Mouse (Mus musculus) heart, embryonic 11.5 days (tissue): ENCODE results near the gene Ppig. TPM values are rescaled to one million over a fixed set of nuclear protein-coding genes. Genes with fewer than 3 reads are reported as not detected.

ENCODE experiments used
- ATAC-seq: fragments of 200-750 bp; cut with Nextera tagmentation; replicated peaks from 2 replicates; pipeline ENCODE4 v1.8.0; 2017; ENCODE audit warnings: moderate library complexity; ENCODE audit not compliant: insufficient number of reproducible peaks, low FRiP score, low TSS enrichment
- H3K27ac ChIP-seq: fragments of 300-500 bp; sonication (generic); 2 replicates; pipeline ENCODE4 v1.5.1; 2014; ENCODE audit warnings: mild to moderate bottlenecking, low read depth, low read length
- H3K27me3 ChIP-seq: fragments of 300-500 bp; sonication (generic); 2 replicates; pipeline ENCODE4 v1.6.1; 2014; ENCODE audit warnings: mild to moderate bottlenecking, low read length, mixed read lengths; ENCODE audit not compliant: control insufficient read depth, insufficient read depth
- H3K36me3 ChIP-seq: fragments of 300-500 bp; sonication (generic); 2 replicates; pipeline ENCODE4 v1.6.1; 2014; ENCODE audit warnings: mild to moderate bottlenecking, low read length, moderate library complexity, mixed read lengths; ENCODE audit not compliant: control insufficient read depth, insufficient read depth
- H3K4me1 ChIP-seq: fragments of 300-500 bp; sonication (generic); 2 replicates; pipeline ENCODE4 v1.6.1; 2014; ENCODE audit warnings: low read length; ENCODE audit not compliant: control insufficient read depth, insufficient read depth
- H3K4me2 ChIP-seq: fragments of 300-500 bp; sonication (generic); 2 replicates; pipeline ENCODE4 v1.6.1; 2014; ENCODE audit warnings: mild to moderate bottlenecking, moderate library complexity
- H3K4me3 ChIP-seq: fragments of 300-500 bp; sonication (generic); 2 replicates; pipeline ENCODE4 v1.5.1; 2014; ENCODE audit warnings: low read depth, low read length
- H3K9ac ChIP-seq: fragments of 300-500 bp; sonication (generic); 2 replicates; pipeline ENCODE4 v1.6.1; 2014; ENCODE audit warnings: mild to moderate bottlenecking, low read depth, low read length, moderate library complexity
- H3K9me3 ChIP-seq: fragments of 300-500 bp; sonication (generic); replicated peaks from 2 replicates; pipeline ENCODE4 v1.6.1; 2016; ENCODE audit warnings: low read length; ENCODE audit not compliant: control insufficient read depth
- WGBS: fragments of 180-500 bp; shearing (Covaris S2); extraction: QIAGEN DNeasy Blood & Tissue Kit; methylation state at CpG from one replicate; pipeline ENCODE4 v1.1.7; 2014; ENCODE audit not compliant: insufficient replicate concordance; 5-methylcytosine and 5-hydroxymethylcytosine counted together
- polyA plus RNA-seq: library from polyadenylated mRNA; unstranded; fragments of >200 nt; fragmentation: Nextera tagmentation; extraction: Ambion mirVana; gene quantifications from 2 replicates; pipeline ENCODE4 v1.2.1, GENCODE M21; 2014

Gene Ppig
- polyA plus RNA-seq, 1 experiment from 2014 or later, result 87.8 TPM

DNA sequence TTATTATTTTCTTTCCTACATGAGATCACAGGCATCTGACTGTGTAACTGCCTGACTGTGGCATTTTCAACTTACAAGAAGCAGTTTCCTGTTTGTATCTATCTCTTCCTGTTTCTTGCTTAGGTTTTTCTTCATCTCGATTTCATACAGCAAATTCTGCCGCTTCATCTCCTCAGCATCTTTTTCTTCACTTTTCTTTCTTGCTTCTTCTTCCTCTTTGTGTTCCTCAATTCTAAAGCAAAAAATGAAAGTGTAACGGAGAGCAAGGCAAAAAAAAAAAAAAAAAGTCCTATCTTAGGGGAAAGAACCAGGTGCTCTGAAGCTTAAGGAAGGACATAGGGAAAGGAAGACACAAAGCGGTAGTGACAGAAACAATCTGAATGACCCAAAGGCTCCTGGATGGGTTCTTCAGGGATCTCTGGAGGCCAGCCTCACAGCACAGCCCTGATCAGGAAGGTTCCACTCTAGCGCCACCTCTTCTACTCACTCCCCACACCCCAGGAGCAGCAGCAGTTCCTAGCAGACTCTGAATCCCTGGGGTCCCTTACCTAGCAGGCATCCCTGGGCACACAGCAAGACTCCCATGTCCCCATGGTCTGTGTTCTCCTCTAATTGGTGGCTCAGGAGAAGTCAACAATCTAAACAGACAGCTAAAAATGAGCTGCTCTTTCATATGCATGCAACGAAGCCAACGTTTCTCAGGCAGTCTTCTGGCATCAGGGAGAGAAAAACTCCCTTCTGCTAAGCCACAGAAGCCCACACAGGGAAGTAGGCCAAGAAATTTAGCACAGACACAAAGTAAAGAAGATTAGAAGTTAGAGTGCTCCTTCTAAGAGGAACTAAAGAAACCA is 55.9 kb downstream of the Ppig start:
- H3K27ac ChIP-seq, result no peak overlapping the region
- peaks cover 3% of the 10 kb centered on the region; the same call in 1 of the 2 replicates for H3K36me3 ChIP-seq
- no peaks in the 10 kb centered on the region for H3K4me1 ChIP-seq
- no peaks in the 10 kb centered on the region for H3K9me3 ChIP-seq
- H3K4me3 ChIP-seq, result no peak overlapping the region
- no peak overlapping the region for H3K4me2 ChIP-seq
- 68% methylated on average over 7 of the region's 7 CpGs for WGBS
- no peak overlapping the region for H3K9ac ChIP-seq
- ATAC-seq, result no peak
- no peaks in the 10 kb centered on the region for H3K27me3 ChIP-seq

GRCm38 (mm10) chr2:69778836-69779177 is 56.5 kb downstream of the Ppig start:
- 42% methylated on average over 5 of the region's 5 CpGs for WGBS
- Histone ChIP-seq H3K27ac (no peak overlapping the region), H3K9ac (no peak overlapping the region), H3K4me3 (no peak overlapping the region), H3K4me1 (no peaks in the 10 kb centered on the region), H3K9me3 (no peaks in the 10 kb centered on the region), H3K27me3 (no peaks in the 10 kb centered on the region), H3K36me3 (peaks cover 3% of the 10 kb centered on the region; the same call in 1 of the 2 replicates), H3K4me2 (no peak overlapping the region)
- ATAC-seq, result no peak

DNA sequence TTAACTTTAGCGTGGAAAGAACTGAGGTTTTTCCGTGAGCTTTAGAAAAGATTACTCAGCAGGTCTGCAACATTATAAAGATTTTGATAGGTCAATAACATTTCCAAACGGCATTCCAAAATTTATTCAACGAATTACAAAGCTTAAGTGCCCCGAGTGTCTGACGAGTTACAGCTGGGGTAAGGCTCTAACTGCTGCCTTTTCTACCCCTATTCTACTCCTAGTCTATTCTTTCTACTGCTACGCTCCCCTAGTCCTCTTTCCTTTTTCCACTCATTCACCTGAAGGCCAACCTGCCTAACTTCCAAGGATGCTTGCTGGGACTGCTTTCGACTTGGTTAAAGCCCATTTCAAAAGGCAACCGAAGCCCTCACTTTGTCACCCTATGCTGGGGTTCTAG is 66.6 kb downstream of the Ppig start:
- H3K9me3 ChIP-seq, result no peaks in the 10 kb centered on the region
- peak overlapping the region; percentile 71 for H3K4me2 ChIP-seq
- H3K4me1 ChIP-seq, result no peaks in the 10 kb centered on the region
- ATAC-seq, result no peak
- WGBS, result 27% methylated on average over 9 of the region's 9 CpGs
- 0 out of 2 replicates have a peak overlapping the region, but pooled peaks have one; percentile 10 for H3K27ac ChIP-seq
- H3K36me3 ChIP-seq, result peaks cover 4% of the 10 kb centered on the region; the same call in 1 of the 2 replicates
- peak overlapping the region; percentile 89 for H3K9ac ChIP-seq
- peak overlapping the region; percentile 78 for H3K4me3 ChIP-seq
- no peaks in the 10 kb centered on the region for H3K27me3 ChIP-seq

DNA sequence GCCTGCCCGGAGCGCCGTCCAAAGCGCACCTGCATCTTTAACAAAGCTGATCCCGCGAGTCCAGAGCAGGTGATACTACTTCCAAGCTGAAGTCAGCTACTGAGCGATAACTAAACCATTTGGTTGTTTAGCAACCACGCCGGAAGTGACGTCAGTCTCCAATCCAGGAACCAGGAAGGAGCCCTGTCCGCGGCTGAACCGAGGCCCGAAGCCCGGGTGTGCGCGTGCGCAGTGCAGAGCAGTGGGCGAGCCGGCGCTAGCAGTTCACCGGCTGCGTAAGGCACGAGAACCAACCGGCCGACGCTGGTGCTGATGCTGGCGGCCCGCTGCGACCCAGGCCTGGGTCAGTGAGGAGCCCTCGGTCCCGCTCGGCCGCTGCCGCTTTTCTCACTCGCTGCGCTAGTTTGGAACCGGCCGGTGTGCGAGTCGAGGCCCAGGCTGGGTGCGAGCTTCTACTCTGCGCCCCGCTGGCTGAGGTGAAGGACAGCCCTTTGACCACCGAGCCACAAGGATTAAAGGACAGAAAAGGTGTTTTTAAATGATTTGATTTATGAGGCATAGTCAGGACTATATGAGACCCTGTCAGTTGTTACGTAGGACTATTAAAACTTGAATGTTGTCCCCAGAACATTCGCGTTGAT is 67.2 kb downstream of the Ppig start, which contains the start of the genes Ccdc173 and Phospho2:
Ccdc173 (minus strand) TSS at position 147 of the 641 bp plus-strand sequence.
Phospho2 (plus strand) TSS at position 195 of the 641 bp plus-strand sequence.
- Histone ChIP-seq H3K36me3 (peaks cover 4% of the 10 kb centered on the region; the same call in 1 of the 2 replicates), H3K27ac (peak within 1 kb of the TSS; percentile 81), H3K9ac (peak within 1 kb of the TSS; percentile 89), H3K4me2 (peak within 1 kb of the TSS; percentile 71), H3K4me1 (no peaks in the 10 kb centered on the region), H3K9me3 (no peaks in the 10 kb centered on the region), H3K27me3 (no peaks in the 10 kb centered on the region), H3K4me3 (peak within 1 kb of the TSS; percentile 78)
- peak; percentile 95 for ATAC-seq
- WGBS, result 2% methylated on average over 48 of the region's 48 CpGs

DNA sequence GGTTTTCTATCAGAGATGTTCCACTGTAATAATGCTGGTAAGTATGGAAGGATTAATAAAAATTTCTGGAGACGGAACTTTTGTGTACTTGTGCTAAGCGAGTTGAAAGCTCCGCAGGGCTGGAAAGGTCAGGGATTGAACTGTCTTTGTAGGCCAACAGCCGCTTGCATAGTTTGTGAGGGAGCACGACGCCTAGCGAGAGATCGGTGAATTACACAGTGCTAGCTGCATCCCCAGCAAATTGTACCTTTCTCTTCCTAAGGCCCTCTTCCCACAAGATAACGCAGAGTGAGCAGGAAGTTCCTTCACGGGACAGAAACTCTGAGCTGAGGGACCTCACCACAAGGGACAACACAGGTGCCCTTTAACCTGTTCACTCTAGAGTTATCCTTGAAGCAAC is 67.9 kb downstream of the Ppig start:
- Histone ChIP-seq H3K4me3 (peak overlapping the region; percentile 78), H3K9me3 (no peaks in the 10 kb centered on the region), H3K27ac (no peak overlapping the region), H3K4me1 (no peaks in the 10 kb centered on the region), H3K4me2 (peak overlapping the region; percentile 71), H3K9ac (peak overlapping the region; percentile 89; the same call in 1 of the 2 replicates), H3K36me3 (peaks cover 6% of the 10 kb centered on the region), H3K27me3 (no peaks in the 10 kb centered on the region)
- 3% methylated on average over 10 of the region's 10 CpGs for WGBS
- ATAC-seq, result no peak

DNA sequence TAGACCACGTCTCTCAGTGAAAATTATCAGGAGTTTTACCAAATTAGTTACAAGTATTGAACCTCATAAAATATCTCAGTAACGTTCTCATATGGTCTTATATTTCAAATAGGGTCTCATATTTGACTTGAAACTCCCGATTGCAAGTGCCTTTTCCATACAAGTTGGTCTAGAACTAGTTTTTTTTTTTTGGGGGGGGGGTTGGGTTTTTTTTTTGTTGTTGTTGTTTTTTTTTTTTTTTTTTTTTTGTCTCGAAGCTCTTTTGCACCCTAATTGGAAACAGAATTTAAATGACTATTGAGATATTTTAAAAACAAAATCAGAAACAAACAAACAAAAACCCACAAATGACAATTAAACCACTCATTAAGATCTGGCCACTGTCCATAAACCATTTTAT is 68.4 kb downstream of the Ppig start:
- WGBS, result 71% methylated on average over 4 of the region's 4 CpGs
- ATAC-seq, result no peak
- no peak overlapping the region for H3K9ac ChIP-seq
- H3K27me3 ChIP-seq, result no peaks in the 10 kb centered on the region
- H3K4me3 ChIP-seq, result 0 out of 2 replicates have a peak overlapping the region, but pooled peaks have one; percentile 78
- no peaks in the 10 kb centered on the region for H3K4me1 ChIP-seq
- no peak overlapping the region for H3K27ac ChIP-seq
- H3K4me2 ChIP-seq, result peak overlapping the region; percentile 71
- H3K36me3 ChIP-seq, result peaks cover 11% of the 10 kb centered on the region
- H3K9me3 ChIP-seq, result no peaks in the 10 kb centered on the region

GRCm38 (mm10) chr2:69802911-69803312 is 80.6 kb downstream of the Ppig start:
- no peak overlapping the region for H3K9ac ChIP-seq
- H3K4me3 ChIP-seq, result no peak overlapping the region
- H3K4me1 ChIP-seq, result no peaks in the 10 kb centered on the region
- peak overlapping the region; percentile 35 for H3K4me2 ChIP-seq
- whole genome bisulfite sequencing, result 41% methylated on average over 5 of the region's 5 CpGs
- ATAC-seq, result peak; percentile 49
- H3K27me3 ChIP-seq, result no peaks in the 10 kb centered on the region
- H3K27ac ChIP-seq, result no peak overlapping the region
- H3K9me3 ChIP-seq, result no peaks in the 10 kb centered on the region
- no peaks in the 10 kb centered on the region for H3K36me3 ChIP-seq
